Comparison of ENCODE assay signal across 19 mouse cellular contexts in the genomic region with DNA sequence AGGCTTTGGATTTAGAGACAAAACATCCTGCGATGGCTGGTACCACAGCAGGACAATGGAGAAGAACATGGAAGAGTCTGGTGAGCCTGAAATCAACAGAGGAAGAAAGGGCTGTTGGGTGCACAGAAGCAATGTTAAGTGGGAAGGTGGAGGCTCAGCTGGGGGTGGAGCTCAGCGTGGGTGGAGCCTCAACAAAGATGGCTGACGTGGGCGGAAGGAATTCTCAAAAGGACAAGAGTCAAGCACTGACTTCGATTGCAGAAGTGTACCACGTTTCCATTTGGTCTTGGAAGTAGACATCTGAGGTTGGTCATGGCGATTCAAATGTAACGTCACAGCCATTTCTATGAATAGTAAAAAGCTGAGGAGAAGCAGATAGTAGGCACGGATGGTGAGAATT. TPM values are rescaled to one million over a fixed set of nuclear protein-coding genes. Genes with fewer than 3 reads are reported as not detected.
"Had no signal": no experiment of that assay in that cellular context is flagged by ENCODE, and none has a peak within 500 bp of the region (broad histone marks: within the 10 kb centered on the region; RNA-seq: fewer than 3 reads in every experiment).

No protein-coding gene starts in this region.

- H3K4me1 ChIP-seq: midbrain, embryonic 12.5 days had no signal

- DNase-seq: lung, adult 18-20 months; lung, embryonic 14.5 days; lung, postnatal 10 days; lung, postnatal 4 days; midbrain, embryonic 14.5 days; right cerebral cortex, adult 18-20 months; right cerebral cortex, postnatal 25 days; right cerebral cortex, postnatal 4 days; spleen, adult 18-20 months; thymus, adult 2 months; thymus, postnatal 25 days; thymus, postnatal 4 days had no signal

- H3K4me3 ChIP-seq: midbrain, embryonic 10.5 days; midbrain, embryonic 12.5 days; myocyte; neural tube, embryonic 13.5 days; neural tube, embryonic 15.5 days had no signal

- H3K36me3 ChIP-seq: midbrain, embryonic 10.5 days; midbrain, embryonic 12.5 days; neural tube, embryonic 13.5 days; neural tube, embryonic 15.5 days had no signal

- H3K27ac ChIP-seq: midbrain, embryonic 10.5 days; midbrain, embryonic 12.5 days; neural tube, embryonic 15.5 days had no signal

- H3K27me3 ChIP-seq: midbrain, embryonic 12.5 days; neural tube, embryonic 13.5 days; neural tube, embryonic 15.5 days had no signal

RNA-seq across cellular contexts. Expression of gene Dnah7a, which starts 4.5 kb away (rescaled TPM):
- polyA plus RNA-seq: liver, embryonic 16.5 days; myocyte; small intestine, adult 2 months had no signal
